Mouse (Mus musculus) heart, adult 18-20 months (tissue): ENCODE data around the gene Trim62. TPM values are rescaled to one million over a fixed set of nuclear protein-coding genes. Genes with fewer than 3 reads are reported as not detected.

Experiments used
- DNase-seq, 2 experiments: peaks; one replicate each; pipeline ENCODE4 v3.0.0; 2021 to 2022; ENCODE audit warnings: mixed read lengths in 1 of 2
- total RNA-seq, 2 experiments: library from RNA; stranded (reverse); gene quantifications; 2 replicates each; pipeline ENCODE4 v1.2.3; 2021

Trim62 gene
- total RNA-seq, 2 experiments from 2014 or later: 1.1 to 1.3 TPM

- no peak for DNase-seq
Observed at GRCm38 (mm10) chr4:128909378-128909831, 26.0 kb downstream of the Trim62 start.

- peak in 1 of 2 experiments; percentile 21 for DNase-seq
Observed at GRCm38 (mm10) chr4:128910276-128911063, 27.1 kb downstream of the Trim62 start.

GRCm38 (mm10) chr4:128912085-128912484, 28.7 kb downstream of the Trim62 start:
- DNase-seq: no peak

- no peak for DNase-seq
Observed at GRCm38 (mm10) chr4:128913794-128914193, 30.4 kb downstream of the Trim62 start.

GRCm38 (mm10) chr4:128917119-128917518, 33.7 kb downstream of the Trim62 start:
- no peak for DNase-seq

GRCm38 (mm10) chr4:128917756-128918155, 34.4 kb downstream of the Trim62 start:
- DNase-seq: no peak

- peak; percentile 29 to 52 for DNase-seq
Observed at GRCm38 (mm10) chr4:128918187-128918586, 34.8 kb downstream of the Trim62 start.

GRCm38 (mm10) chr4:128919106-128919505, 35.7 kb downstream of the Trim62 start:
- DNase-seq: no peak

- DNase-seq: no peak
Observed at GRCm38 (mm10) chr4:128923603-128924002, 40.2 kb downstream of the Trim62 start.

GRCm38 (mm10) chr4:128924841-128925606, 41.6 kb downstream of the Trim62 start:
- DNase-seq: peak; percentile 80 to 87

GRCm38 (mm10) chr4:128932783-128933182, 49.4 kb downstream of the Trim62 start:
- DNase-seq: no peak

GRCm38 (mm10) chr4:128935595-128935994, 52.2 kb downstream of the Trim62 start:
- DNase-seq: no peak

- no peak for DNase-seq
Observed at GRCm38 (mm10) chr4:128942346-128942745, 59.0 kb downstream of the Trim62 start.

- no peak for DNase-seq
Observed at GRCm38 (mm10) chr4:128946736-128947135, 63.4 kb downstream of the Trim62 start.

- DNase-seq: peak in 1 of 2 experiments; percentile 29
Observed at GRCm38 (mm10) chr4:128947326-128947933, 64.0 kb downstream of the Trim62 start.

GRCm38 (mm10) chr4:128948137-128948674, 64.8 kb downstream of the Trim62 start:
- DNase-seq: peak; percentile 25 to 68

- DNase-seq: no peak
Observed at GRCm38 (mm10) chr4:128949470-128950005, 66.2 kb downstream of the Trim62 start.

GRCm38 (mm10) chr4:128950461-128950860, 67.1 kb downstream of the Trim62 start:
- DNase-seq: peak; percentile 51 to 64

- no peak for DNase-seq
Observed at GRCm38 (mm10) chr4:128953851-128954250, 70.5 kb downstream of the Trim62 start.

- peak; percentile 33 to 51 for DNase-seq
Observed at GRCm38 (mm10) chr4:128957155-128957911, 74.0 kb downstream of the Trim62 start.

- DNase-seq: no peak
Observed at GRCm38 (mm10) chr4:128958156-128958555, 74.8 kb downstream of the Trim62 start.
